Mouse (Mus musculus): ENCODE results near the gene Nlrp9c.
"Not testable (repeated sequence)": the region's sequence is repeated elsewhere in the genome, so short reads cannot be mapped to it uniquely, and the experiment has no call there.

Gene Nlrp9c

DNA sequence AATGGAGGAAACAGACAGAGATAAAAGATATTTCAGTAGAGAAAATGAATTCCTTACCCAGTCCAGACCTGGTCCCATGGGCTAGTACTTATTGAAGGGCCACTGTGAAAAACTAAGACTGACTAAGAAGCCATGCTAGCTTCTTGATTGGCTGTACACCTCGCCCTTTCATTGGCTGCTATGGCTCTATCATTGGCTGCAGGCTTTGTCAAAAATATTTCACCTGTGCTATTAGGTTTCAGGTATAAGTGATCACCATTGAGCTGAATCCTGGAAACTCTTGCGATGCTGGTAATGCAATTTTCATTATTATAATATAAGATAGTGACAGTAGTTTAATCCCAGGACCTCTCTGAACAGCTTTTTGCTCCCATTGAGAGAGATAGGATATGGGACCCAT lies at the start of gene Nlrp9c:
TSS of gene Nlrp9c (minus strand) at position 101 of the 400 bp plus-strand sequence.
- DNase-seq (ENCODE audit: low read depth, low spot score) = not testable (repeated sequence)

DNA sequence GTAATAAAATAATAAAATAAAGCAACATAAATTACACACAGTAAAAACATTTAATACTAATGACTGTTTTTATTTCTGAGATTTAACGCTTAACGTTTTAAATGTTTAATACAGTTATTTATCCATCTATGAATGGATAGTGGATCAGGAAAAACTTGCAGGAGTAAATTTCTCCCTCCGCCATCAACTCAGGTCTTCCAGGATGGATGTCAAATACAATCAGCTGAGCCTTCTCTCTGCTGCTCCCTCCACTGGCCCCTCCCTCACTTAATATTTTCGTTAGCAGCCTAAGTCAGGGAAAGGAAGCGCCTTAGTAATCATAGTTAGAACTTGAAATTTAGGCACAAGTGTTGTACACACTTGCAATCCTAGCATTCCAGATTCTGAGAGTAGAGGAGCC lies 31.3 kb upstream of the Nlrp9c start, which contains the start of gene Nlrp4a:
TSS of gene Nlrp4a (plus strand) at position 301 of the 400 bp plus-strand sequence.
- no peak for DNase-seq (ENCODE audit: low read depth, low spot score)

DNA sequence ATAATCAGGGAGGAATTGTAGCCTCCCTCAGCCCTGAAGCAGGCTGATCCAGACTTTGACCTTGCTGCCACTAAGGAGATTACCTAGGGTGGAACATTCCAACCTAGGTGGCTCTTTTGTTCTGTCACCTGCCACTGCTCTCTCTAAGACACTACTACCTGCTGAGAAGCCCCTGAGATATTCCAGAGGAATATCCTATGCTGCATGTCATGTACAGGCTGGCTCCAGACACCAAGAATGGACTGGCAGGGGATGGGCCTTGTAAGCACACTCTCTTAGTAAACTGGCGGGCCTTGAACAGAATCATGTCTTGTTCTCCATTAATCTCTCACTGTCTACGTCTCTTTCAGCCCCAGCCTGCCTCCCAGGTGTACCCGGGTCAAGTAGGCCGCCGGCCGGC lies 11.7 kb downstream of the Nlrp9c start:
- not testable (repeated sequence) for DNase-seq (ENCODE audit: low read depth, low spot score)

DNA sequence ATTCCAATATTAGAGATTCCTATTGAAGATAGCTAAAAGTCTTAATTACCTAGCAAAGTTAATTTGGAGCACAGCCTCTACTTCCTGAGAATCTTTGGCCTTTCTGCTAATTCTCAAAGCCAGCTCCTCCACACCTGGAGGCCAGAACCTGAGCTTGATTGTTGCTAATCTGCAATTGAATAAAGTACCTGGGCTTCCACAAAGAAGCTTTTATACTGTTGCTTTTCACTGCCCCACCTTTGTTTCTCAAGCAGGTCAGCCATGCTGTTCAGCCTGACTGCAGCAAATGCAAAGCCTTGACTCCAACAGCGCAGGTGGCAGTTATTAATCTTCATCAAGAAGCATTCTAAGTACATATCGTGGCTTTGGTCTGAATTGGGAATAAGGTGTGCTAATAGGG lies 12.4 kb downstream of the Nlrp9c start:
- not testable (repeated sequence) for DNase-seq (ENCODE audit: low read depth, low spot score)

DNA sequence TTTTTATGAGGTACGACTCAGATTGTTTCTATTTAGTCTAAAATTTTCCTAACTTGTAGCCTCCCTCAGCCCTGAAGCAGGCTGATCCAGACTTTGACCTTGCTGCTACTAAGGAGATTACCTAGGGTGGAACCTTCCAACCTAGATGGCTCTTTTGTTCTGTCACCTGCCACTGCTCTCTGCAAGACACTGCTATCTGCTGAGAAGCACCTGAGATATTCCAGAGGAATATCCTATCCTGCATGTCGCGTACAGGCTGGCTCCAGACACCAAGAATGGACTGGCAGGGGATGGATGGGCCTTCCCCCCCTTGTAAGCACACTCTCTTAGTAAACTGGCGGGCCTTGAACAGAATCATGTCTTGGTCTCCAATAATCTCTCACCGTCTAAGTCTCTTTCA lies 16.8 kb downstream of the Nlrp9c start:
- not testable (repeated sequence) for DNase-seq (ENCODE audit: low read depth, low spot score)

DNA sequence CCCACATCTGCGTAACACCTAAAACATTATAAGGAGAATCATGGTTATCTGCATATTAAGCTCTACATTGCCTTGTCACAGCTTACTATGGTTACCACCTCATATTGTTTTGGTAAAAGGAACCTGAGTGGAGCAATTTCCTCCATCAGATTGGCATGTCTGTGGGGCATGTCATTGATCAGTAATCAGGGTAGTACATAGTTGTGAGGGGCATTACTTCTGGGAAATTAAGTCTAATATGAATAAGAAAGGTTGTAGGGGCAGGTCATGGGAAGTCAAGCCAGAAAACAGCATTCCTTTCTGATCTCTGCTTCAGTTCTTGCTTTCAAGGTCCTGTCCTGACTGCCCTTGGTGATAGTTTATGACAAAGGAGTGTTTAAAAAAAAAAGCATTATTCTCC lies 22.7 kb downstream of the Nlrp9c start:
- no peak for DNase-seq (ENCODE audit: low read depth, low spot score)

DNA sequence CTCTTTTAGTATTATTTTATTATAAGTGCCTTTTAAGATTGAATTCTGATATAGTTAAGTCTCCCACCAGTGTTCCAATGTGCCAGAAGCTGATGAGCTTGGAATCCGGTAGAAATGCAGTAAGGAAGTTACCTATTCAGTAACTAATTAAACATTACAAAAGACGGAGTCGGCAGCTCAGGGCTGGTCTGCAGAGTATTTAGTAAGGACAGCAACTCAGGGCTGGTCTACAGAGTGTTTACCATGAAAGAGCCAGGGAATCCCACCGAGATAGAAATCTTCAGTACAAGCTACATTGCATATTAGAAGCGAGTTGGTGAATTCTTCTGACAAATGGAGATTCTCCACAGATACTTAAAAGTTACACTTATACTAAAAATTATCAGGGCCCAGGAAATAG lies 30.3 kb downstream of the Nlrp9c start:
- DNase-seq (ENCODE audit: low read depth, low spot score) = not testable (repeated sequence)

DNA sequence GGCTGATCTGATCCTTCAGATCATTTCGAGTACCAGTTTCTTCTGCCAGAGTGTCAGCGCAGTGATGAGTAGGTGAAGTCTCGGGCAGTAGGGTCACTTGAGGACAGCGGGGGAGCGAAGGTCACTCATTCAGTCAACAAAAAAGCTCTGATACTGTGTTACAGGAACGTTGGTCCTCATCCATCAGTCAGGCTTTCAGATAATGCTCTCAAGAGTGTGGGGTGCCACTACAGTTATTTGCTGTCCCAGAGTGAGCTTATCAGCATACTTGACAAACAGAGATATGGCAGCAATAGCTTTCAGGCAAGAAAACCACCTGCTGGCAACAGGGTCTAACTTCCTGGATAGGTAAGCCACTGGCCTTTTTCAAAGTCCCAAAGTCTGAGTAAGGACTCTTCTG lies 46.8 kb downstream of the Nlrp9c start:
- not testable (repeated sequence) for DNase-seq (ENCODE audit: low read depth, low spot score)

DNA sequence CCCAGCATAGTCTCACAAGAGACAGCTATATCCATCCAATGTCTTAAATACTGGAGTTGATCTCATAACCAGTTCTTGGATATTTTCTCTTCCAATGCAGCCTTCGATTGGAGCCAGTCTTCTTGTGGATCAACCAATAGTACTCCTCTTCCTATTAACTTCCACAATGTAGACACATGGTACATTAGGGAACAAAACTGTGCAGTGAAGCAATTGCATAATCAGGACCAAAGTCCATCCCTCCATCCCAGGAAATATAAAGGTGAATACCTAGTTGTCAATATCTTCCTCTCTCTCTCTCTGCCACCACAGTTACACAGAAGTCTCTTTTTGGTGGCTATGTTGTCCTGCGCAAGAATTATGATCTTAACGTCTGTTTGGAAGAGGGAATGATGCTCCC lies 51.2 kb downstream of the Nlrp9c start:
- not testable (repeated sequence) for DNase-seq (ENCODE audit: low read depth, low spot score)

DNA sequence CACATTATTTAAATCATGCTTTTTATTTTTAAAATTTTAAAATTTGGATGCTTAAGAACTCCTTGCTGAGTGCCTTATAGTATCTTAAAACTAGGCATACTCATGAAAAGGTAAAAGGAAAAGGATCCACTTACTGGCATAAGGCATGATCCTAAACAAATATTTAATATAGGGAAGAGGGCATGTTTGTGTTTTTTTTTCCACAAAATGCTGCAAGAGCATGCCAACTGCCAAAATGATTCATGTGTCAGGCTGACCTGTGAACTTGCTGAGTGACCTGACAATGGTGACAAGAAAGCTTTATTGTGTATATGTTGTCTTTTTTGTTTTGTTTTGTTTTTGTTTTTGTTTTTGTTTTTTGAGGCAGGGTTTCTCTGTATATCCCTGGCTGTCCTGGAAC lies 53.3 kb downstream of the Nlrp9c start:
- DNase-seq (ENCODE audit: low read depth, low spot score) = not testable (repeated sequence)

DNA sequence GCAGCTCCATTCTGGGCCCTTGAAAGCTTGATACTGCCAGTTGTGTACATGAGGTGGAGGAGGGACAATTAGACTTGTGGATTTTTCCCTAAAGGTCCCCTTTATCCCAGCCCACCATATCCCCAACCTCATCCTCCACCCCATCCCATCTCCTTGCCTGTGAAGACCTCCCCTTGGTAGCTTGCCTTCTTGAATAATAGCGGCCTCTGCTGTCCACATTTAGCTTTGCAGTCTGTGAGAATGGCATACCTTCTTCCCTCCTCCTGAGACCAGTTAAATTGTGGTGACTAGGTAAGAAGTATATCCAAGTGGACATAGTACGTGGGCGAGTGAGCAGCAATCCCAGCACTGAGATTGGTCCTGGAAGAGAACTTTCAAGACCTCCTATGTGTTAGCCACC lies 83.1 kb downstream of the Nlrp9c start:
- DNase-seq (ENCODE audit: low read depth, low spot score) = not testable (repeated sequence)

DNA sequence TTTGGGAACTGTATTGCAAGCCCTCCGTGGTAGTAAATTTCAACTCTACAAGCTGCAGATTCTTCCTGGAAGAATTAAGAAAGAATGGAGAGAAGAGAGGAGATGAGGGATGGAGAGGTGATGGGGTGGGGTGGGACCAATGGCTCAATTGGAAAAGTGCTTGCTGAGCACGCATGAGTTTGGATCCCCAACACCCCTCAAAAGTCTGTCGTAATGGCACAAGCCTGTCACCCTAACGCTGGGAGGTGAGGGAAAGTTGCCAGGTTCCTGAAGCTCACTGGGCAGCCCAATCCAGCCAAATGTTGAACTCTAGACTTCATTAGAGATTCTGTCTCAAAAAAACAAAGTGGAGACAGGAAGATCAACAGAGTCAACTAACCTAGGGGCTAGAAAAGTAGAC lies 87.7 kb downstream of the Nlrp9c start:
- DNase-seq (ENCODE audit: low read depth, low spot score) = not testable (repeated sequence)

DNA sequence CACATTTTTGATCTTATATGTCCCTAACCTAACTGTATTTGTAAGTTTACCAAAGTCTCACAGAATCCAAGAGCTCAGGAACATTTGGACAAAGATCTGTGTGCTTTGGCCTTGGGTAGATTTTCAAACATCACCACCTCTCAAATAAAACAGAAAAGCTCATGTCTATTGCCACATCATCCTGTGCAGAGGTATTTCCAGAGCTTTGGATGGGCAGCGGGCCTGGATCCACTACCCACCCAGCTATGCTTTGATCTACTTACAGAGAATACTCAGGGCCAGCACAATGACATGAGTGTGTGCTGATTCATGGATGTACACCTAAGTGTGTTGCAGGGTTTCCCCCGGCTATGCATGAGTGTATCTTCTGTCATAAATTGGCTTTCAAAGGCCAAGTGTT lies 88.3 kb downstream of the Nlrp9c start:
- not testable (repeated sequence) for DNase-seq (ENCODE audit: low read depth, low spot score)

DNA sequence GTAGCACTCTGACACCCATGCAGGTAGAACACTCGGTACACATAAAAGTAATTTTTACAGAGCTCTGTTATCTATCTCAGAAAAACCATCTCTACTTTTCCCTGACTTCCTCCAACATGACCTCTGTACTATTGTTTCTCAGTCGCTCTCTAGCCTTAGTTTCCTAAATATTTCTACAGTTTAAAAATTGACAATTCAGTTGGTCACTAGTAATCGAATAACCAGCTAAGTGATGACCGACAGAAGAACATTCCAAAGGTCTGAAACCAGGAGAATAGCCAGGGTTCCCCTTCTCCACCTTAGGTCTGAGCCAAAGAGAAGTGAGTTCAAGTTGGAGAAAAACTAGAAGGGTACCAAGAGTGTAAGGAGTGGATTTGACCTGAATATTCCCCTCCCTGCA lies 91.7 kb downstream of the Nlrp9c start:
- not testable (repeated sequence) for DNase-seq (ENCODE audit: low read depth, low spot score)

DNA sequence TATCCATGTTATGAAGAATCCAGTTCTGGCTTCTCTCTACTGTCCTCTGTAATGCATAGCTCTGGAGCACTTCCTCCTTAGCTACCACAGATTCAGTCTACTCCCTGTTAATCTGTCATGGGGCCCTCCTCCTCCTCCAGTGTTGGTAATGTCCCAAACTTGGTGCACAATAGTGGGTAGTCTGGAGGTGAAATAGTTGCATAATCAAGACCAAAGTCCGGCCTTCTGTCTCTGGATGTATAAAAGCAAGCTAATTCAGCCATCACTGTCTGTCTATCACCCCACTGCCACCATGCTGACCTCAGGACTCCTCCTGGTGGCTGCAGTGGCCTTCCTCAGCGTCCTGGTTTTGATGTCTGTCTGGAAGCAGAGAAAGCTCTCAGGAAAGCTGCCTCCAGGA lies 96.6 kb downstream of the Nlrp9c start, which contains the start of gene Cyp2a4:
TSS of gene Cyp2a4 (plus strand) at position 244 of the 400 bp plus-strand sequence.
- not testable (repeated sequence) for DNase-seq (ENCODE audit: low read depth, low spot score)

DNA sequence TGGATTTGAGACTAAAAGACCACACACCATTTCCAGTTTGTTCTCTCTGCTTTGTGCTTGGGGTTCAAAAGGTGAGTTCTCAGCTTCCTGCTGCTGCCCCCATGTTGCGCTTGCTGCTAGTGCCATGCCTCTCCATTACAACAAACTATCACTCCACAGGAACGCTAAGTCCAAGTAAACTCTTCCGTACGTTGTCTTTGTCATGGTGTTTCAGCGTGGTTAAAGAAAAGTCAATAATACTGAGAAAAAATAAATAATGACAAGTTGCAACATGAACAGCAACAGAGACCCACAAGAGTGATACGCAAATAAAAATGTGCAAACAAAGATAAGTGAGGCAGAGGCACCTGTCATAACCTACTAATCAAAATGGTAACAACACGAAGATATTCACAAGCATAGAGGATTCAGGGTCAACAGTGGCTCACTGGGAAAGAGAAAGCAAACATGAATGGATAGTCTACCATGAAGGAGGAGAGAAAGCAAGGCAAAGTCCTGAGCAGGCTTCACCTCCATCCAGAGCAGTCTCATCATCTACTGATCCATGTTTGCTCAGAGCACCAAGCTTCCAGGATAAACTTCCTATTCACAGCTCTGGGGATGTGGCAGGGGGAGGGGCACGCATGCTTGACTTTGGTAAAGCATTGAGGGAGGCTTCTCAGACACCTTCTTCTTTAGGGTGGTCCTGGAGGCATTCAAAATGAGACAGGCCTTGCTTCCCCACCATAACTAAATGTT lies 99.9 kb downstream of the Nlrp9c start:
- DNase-seq (ENCODE audit: low read depth, low spot score) = not testable (repeated sequence)

All from brain, adult 2 months (tissue).